Mouse (Mus musculus): ENCODE results near the gene Mtor.

GRCm38 (mm10) chr4:148533613-148534328 lies 85.4 kb downstream of the Mtor start:
- TF ChIP-seq CTCF (IDR thresholded peaks at IDR 0.05; ENCODE audit: low read depth), result no peak
- no peak for TF ChIP-seq EP300 (optimal IDR thresholded peaks at IDR 0.05)
